8 mouse cellular contexts compared by ENCODE assay signal in the genomic region with DNA sequence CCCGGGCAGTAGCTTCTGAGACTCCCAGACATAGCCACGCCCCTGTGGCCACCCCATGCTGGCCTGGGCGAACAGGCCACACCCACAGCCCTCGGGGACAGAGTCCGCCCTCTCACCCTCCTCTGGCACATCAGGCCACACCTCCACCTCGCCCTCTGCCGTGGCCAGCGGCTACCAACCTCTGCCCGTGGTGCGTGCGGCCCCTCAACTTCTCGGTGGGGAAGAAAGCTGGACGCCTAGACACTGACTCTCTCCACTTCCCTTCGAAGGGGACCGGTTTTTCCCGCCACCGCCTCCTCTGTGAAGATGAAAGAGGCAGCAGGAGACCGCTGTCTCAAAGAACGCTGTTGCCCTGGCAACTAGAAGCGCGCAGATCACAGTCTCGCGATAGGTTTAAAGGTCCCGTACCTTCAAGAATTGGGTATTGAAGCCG. TPM values are rescaled to one million over a fixed set of nuclear protein-coding genes. Genes with fewer than 3 reads are reported as not detected.
DNase-seq lines count a peak whose midpoint lies in the region; ATAC-seq and TF ChIP-seq lines count a peak whose summit lies in the region.

A gene (minus strand): TSS at position 346 of the 433 bp plus-strand sequence.

- H3K4me3 ChIP-seq in brown adipose tissue, adult 24 weeks (ENCODE audit: insufficient read depth, low read depth, low read length), result peak within 1 kb of the TSS; percentile 81
- H3K4me3 ChIP-seq in forebrain, embryonic 16.5 days (replicated peaks; ENCODE audit: low read length), result peak within 1 kb of the TSS; percentile 48
- H3K4me3 ChIP-seq in layer of hippocampus, adult 2 months, result peak within 1 kb of the TSS; percentile 48
- peak within 1 kb of the TSS; percentile 52 for H3K4me3 ChIP-seq in lung, embryonic 15.5 days
- H3K4me3 ChIP-seq in olfactory bulb, adult 2 months (ENCODE audit: insufficient read depth, low read depth, low read length), result peak within 1 kb of the TSS; percentile 53

- no peak within 1 kb of the TSS for H3K27ac ChIP-seq in brown adipose tissue, adult 24 weeks (replicated peaks; ENCODE audit: low read depth, low read length)
- no peak within 1 kb of the TSS for H3K27ac ChIP-seq in forebrain, embryonic 16.5 days (ENCODE audit: low read length)
- H3K27ac ChIP-seq in layer of hippocampus, adult 2 months, result no peak within 1 kb of the TSS
- H3K27ac ChIP-seq in lung, embryonic 15.5 days, result no peak within 1 kb of the TSS
- no peak within 1 kb of the TSS for H3K27ac ChIP-seq in olfactory bulb, adult 2 months (ENCODE audit: insufficient read depth, low read depth, low read length)

- TF ChIP-seq POLR2A in olfactory bulb, adult 2 months (IDR thresholded peaks at IDR 0.05; ENCODE audit: insufficient read depth, low read depth, low read length), result no peak

- no peaks in the 10 kb centered on the region for H3K27me3 ChIP-seq in forebrain, embryonic 16.5 days (replicated peaks; ENCODE audit: control insufficient read depth, insufficient read depth, low read length)
- no peaks in the 10 kb centered on the region for H3K27me3 ChIP-seq in lung, embryonic 15.5 days

- no peaks in the 10 kb centered on the region for H3K4me1 ChIP-seq in brown adipose tissue, adult 24 weeks (ENCODE audit: control insufficient read depth, insufficient read depth, insufficient read length, low read length)
- peaks cover 3% of the 10 kb centered on the region for H3K4me1 ChIP-seq in forebrain, embryonic 16.5 days (replicated peaks; ENCODE audit: control insufficient read depth, insufficient read depth, low read length)
- H3K4me1 ChIP-seq in lung, embryonic 15.5 days, result no peaks in the 10 kb centered on the region; the same call in 1 of the 2 replicates
- H3K4me1 ChIP-seq in olfactory bulb, adult 2 months (ENCODE audit: control insufficient read depth, insufficient read depth, low read length), result peaks cover 3% of the 10 kb centered on the region; the same call in 1 of the 2 replicates

- H3K9me3 ChIP-seq in forebrain, embryonic 16.5 days (ENCODE audit: control insufficient read depth, low read length), result no peaks in the 10 kb centered on the region
- H3K9me3 ChIP-seq in lung, embryonic 15.5 days, result no peaks in the 10 kb centered on the region

- ATAC-seq in forebrain, embryonic 16.5 days, result peak; percentile 91
- peak; percentile 93 for ATAC-seq in lung, embryonic 15.5 days (ENCODE audit: borderline replicate concordance, extremely low read depth, low FRiP score, low TSS enrichment)

- H3K9ac ChIP-seq in forebrain, embryonic 16.5 days (replicated peaks; ENCODE audit: low read depth, low read length), result peak within 1 kb of the TSS; percentile 52
- peak within 1 kb of the TSS; percentile 31; the same call in 1 of the 2 replicates for H3K9ac ChIP-seq in lung, embryonic 15.5 days

- peak; percentile 90 for DNase-seq in CD4-positive, CD25-positive, alpha-beta regulatory T cell, adult 2 months (ENCODE audit: low read depth, low spot score)
- peak; percentile 44 to 61 for DNase-seq in heart, postnatal 36 days
- DNase-seq in layer of hippocampus, adult 2 months (ENCODE audit: low spot score in 2 of 2), result peak; percentile 54 to 70
- peak; percentile 62 to 83 for DNase-seq in thymus, adult 18-20 months

- no peaks in the 10 kb centered on the region for H3K36me3 ChIP-seq in forebrain, embryonic 16.5 days (ENCODE audit: control insufficient read depth, insufficient read depth)
- no peaks in the 10 kb centered on the region for H3K36me3 ChIP-seq in lung, embryonic 15.5 days

- intact Hi-C loops in heart, postnatal 36 days (cut with DNase I), result no loop called here

- peak within 1 kb of the TSS; percentile 75 for H3K4me2 ChIP-seq in forebrain, embryonic 16.5 days (ENCODE audit: low read length)
- peak within 1 kb of the TSS; percentile 78 for H3K4me2 ChIP-seq in lung, embryonic 15.5 days

- no peak for TF ChIP-seq CTCF in layer of hippocampus, adult 2 months (conservative IDR thresholded peaks at IDR 0.05)
- TF ChIP-seq CTCF in olfactory bulb, adult 2 months (IDR thresholded peaks at IDR 0.05; ENCODE audit: insufficient read depth, low read depth, low read length), result no peak

- 2% methylated on average over 25 of the region's 25 CpGs for WGBS in forebrain, embryonic 16.5 days
- under 1% methylated on average over 25 of the region's 25 CpGs for WGBS in lung, embryonic 15.5 days
- 2% methylated on average over 25 of the region's 25 CpGs for WGBS in olfactory bulb, adult 2 months

RNA-seq across cellular contexts. Expression of the gene that starts here (rescaled TPM):
- polyA plus RNA-seq in brown adipose tissue, adult 24 weeks (2012; ENCODE audit: insufficient read depth, insufficient read length, missing spikeins), result not detected in 2 replicates
- polyA plus RNA-seq in forebrain, embryonic 16.5 days (2015; fragmentation: Nextera tagmentation; extraction: Ambion mirVana), result 4.5 and 4.6 TPM in 2 replicates
- not detected for total RNA-seq in heart, postnatal 36 days (2021)
- total RNA-seq in layer of hippocampus, adult 2 months (2021), result 1 to 10 TPM in 1 of 2 experiments, under 1 TPM in 1; 0.98 to 1.0 TPM
- polyA plus RNA-seq in lung, embryonic 15.5 days (2015; fragmentation: Nextera tagmentation; extraction: Ambion mirVana), result 0.89 and 1.3 TPM in 2 replicates
- polyA plus RNA-seq in olfactory bulb, adult 2 months (2012; ENCODE audit: insufficient read depth, insufficient read length, low replicate concordance, missing spikeins), result not detected in 2 replicates

Comparison
In these comparisons a context has a peak if more than half of its experiments do, and no peak if none do; other contexts are left out.
1. Peak in DNase-seq in heart, postnatal 36 days; RNA of the gene not detected or under 1 TPM.